In genomic region chr1:104768371-104769249, GRCm38 (mm10) we compare ENCODE assay signal across 8 mouse cellular contexts. TPM values are rescaled to one million over a fixed set of nuclear protein-coding genes. Genes with fewer than 3 reads are reported as not detected.
DNase-seq lines count a peak whose midpoint lies in the region; ATAC-seq and TF ChIP-seq lines count a peak whose summit lies in the region.

Gene Cdh20 (plus strand): TSS chr1:104768529.

- H3K4me1 ChIP-seq in embryonic facial prominence, embryonic 13.5 days = peaks cover 16% of the 10 kb centered on the region
- H3K4me1 ChIP-seq in limb, embryonic 11.5 days (ENCODE audit: control insufficient read depth, insufficient read depth, low read length) = peaks cover 8% of the 10 kb centered on the region; the same call in 1 of the 2 replicates

- no peaks in the 10 kb centered on the region for H3K9me3 ChIP-seq in embryonic facial prominence, embryonic 13.5 days
- H3K9me3 ChIP-seq in limb, embryonic 11.5 days (ENCODE audit: control insufficient read depth, low read length) = no peaks in the 10 kb centered on the region

- peak within 1 kb of the TSS; percentile 95 for H3K4me2 ChIP-seq in embryonic facial prominence, embryonic 13.5 days
- H3K4me2 ChIP-seq in limb, embryonic 11.5 days (ENCODE audit: low read depth, severe bottlenecking) = peak within 1 kb of the TSS; percentile 92

- TF ChIP-seq CTCF in Patski (IDR thresholded peaks at IDR 0.05) = no peak

- H3K9ac ChIP-seq in embryonic facial prominence, embryonic 13.5 days = peak within 1 kb of the TSS; percentile 65
- H3K9ac ChIP-seq in limb, embryonic 11.5 days (ENCODE audit: low read length) = peak within 1 kb of the TSS; percentile 37; the same call in 1 of the 2 replicates

- under 1% methylated on average over 46 of the region's 46 CpGs for WGBS in embryonic facial prominence, embryonic 13.5 days
- WGBS in limb, embryonic 11.5 days = under 1% methylated on average over 46 of the region's 46 CpGs

- POLR2A ChIA-PET in Patski (lab: Charles Lee) = no interaction called here

- CTCF ChIA-PET in Patski (lab: Charles Lee) = no interaction called here

- DNase-seq in adrenal gland, postnatal 14 days = peak; percentile 4
- DNase-seq in adrenal gland, adult 2 months = no peak
- no peak for DNase-seq in Patski (ENCODE audit: low read depth, low spot score)
- peak; percentile 17 for DNase-seq in heart, postnatal 4 days
- peak; percentile 55 for DNase-seq in limb, embryonic 11.5 days (ENCODE audit: low spot score)
- peak; percentile 87 for DNase-seq in retina, postnatal 1 day

- peaks cover 30% of the 10 kb centered on the region for H3K27me3 ChIP-seq in Patski
- peaks cover 49% of the 10 kb centered on the region for H3K27me3 ChIP-seq in embryonic facial prominence, embryonic 13.5 days
- H3K27me3 ChIP-seq in limb, embryonic 11.5 days (ENCODE audit: control insufficient read depth, insufficient read depth, low read length) = peaks cover 12% of the 10 kb centered on the region

- H3K27ac ChIP-seq in embryonic facial prominence, embryonic 13.5 days = no peak within 1 kb of the TSS
- H3K27ac ChIP-seq in limb, embryonic 11.5 days (replicated peaks; ENCODE audit: low read depth, low read length) = no peak within 1 kb of the TSS

- in situ Hi-C loops in Patski (cut with MboI; ENCODE audit: low pct_unique_long_range_greater_than_20kb) = no loop called here

- peak within 1 kb of the TSS; percentile 50 for H3K4me3 ChIP-seq in embryonic facial prominence, embryonic 13.5 days
- peak within 1 kb of the TSS; percentile 37 for H3K4me3 ChIP-seq in limb, embryonic 11.5 days (ENCODE audit: low read depth, low read length)

- H3K36me3 ChIP-seq in embryonic facial prominence, embryonic 13.5 days = no peaks in the 10 kb centered on the region
- H3K36me3 ChIP-seq in limb, embryonic 11.5 days (ENCODE audit: control insufficient read depth, insufficient read depth, low read length) = no peaks in the 10 kb centered on the region

- ATAC-seq in Patski = peak; percentile 33
- ATAC-seq in embryonic facial prominence, embryonic 13.5 days (ENCODE audit: insufficient number of reproducible peaks, insufficient read depth, low FRiP score, low TSS enrichment, low read depth) = peak; percentile 76
- peak; percentile 65 for ATAC-seq in limb, embryonic 11.5 days (ENCODE audit: insufficient number of reproducible peaks, low FRiP score, low TSS enrichment, low read depth)
- ATAC-seq in activated CD4-positive, CD25-positive, alpha-beta regulatory T cell, adult 4 months = no peak

RNA-seq across cellular contexts. Expression of gene Cdh20, which starts in this region (rescaled TPM):
- total RNA-seq in adrenal gland, postnatal 14 days (2021) = 0.15 and 0.34 TPM in 2 replicates
- total RNA-seq in adrenal gland, adult 2 months (2021) = under 1 TPM; 0.14 to 0.31 TPM
- polyA plus RNA-seq in adrenal gland, adult 2 months (2012; rRNA removed) = 0.09 and 0.11 TPM in 2 replicates
- not detected for polyA plus RNA-seq in Patski (2021)
- polyA plus RNA-seq in embryonic facial prominence, embryonic 13.5 days (2015; fragmentation: Nextera tagmentation; extraction: Ambion mirVana) = 0.46 and 0.62 TPM in 2 replicates
- 1 to 10 TPM; 2.4 to 2.9 TPM for total RNA-seq in heart, postnatal 4 days (2021)
- polyA plus RNA-seq in limb, embryonic 11.5 days (2014; fragmentation: Nextera tagmentation; extraction: Ambion mirVana) = 0.04 TPM in 2 replicates
- polyA plus RNA-seq in activated CD4-positive, CD25-positive, alpha-beta regulatory T cell, adult 4 months (2017; shearing (Covaris generic)) = not detected

Comparison
In these comparisons a context has a peak if more than half of its experiments do, and no peak if none do; other contexts are left out.
1. Peak in DNase-seq in adrenal gland, postnatal 14 days; RNA of the gene not detected or under 1 TPM.
2. Peak in ATAC-seq in Patski; RNA of the gene not detected or under 1 TPM.
3. Peak in ATAC-seq, H3K4me3 ChIP-seq, H3K9ac ChIP-seq and H3K4me2 ChIP-seq in embryonic facial prominence, embryonic 13.5 days; RNA of the gene not detected or under 1 TPM.
4. Peak in DNase-seq, ATAC-seq, H3K4me3 ChIP-seq, H3K9ac ChIP-seq and H3K4me2 ChIP-seq in limb, embryonic 11.5 days; RNA of the gene not detected or under 1 TPM.
5. DNase-seq: peak in heart, postnatal 4 days (single experiment) and retina, postnatal 1 day (single experiment); none in adrenal gland, adult 2 months (single experiment) and Patski (single experiment).